Mouse (Mus musculus) MEL (cell line): Measurements from ENCODE around the gene Slc13a2.

Experiments
- CTCF ChIP-seq, 3 experiments: IDR thresholded peaks in 2 of 3; conservative IDR thresholded peaks in 1 of 3; 2 replicates each; pipeline ENCODE4 v1.5.1; 2011 to 2012; ENCODE audit warnings: low read length in 3 of 3, low read depth in 2 of 3, mild to moderate bottlenecking in 2 of 3, improper control_type of control experiment in 1 of 3, inconsistent platforms in 1 of 3, mixed read lengths in 1 of 3, moderate library complexity in 1 of 3; ENCODE audit not compliant: control insufficient read depth in 1 of 3, insufficient read depth in 1 of 3, poor library complexity in 1 of 3, severe bottlenecking in 1 of 3
- JUND ChIP-seq: IDR thresholded peaks from 2 replicates; pipeline ENCODE4 v1.6.1; 2011; ENCODE audit warnings: low read depth, mild to moderate bottlenecking, improper control_type of control experiment, low read length
- KAT2A ChIP-seq: conservative IDR thresholded peaks from 2 replicates; pipeline ENCODE4 v1.6.1; 2012; ENCODE audit warnings: low read depth, low read length, improper control_type of control experiment, inconsistent platforms
- NELFE ChIP-seq: IDR thresholded peaks from 2 replicates; pipeline ENCODE4 v1.6.1; 2011; ENCODE audit warnings: low read depth, low read length, improper control_type of control experiment
- POLR2A ChIP-seq, 2 experiments: IDR thresholded peaks; 2 replicates each; pipeline ENCODE4 v1.6.1; 2011 to 2012; ENCODE audit warnings: low read length in 2 of 2, mild to moderate bottlenecking in 2 of 2, control low read depth in 1 of 2, improper control_type of control experiment in 1 of 2, low read depth in 1 of 2, moderate library complexity in 1 of 2; ENCODE audit not compliant: control insufficient read depth in 1 of 2, insufficient read depth in 1 of 2, poor library complexity in 1 of 2
- TBP ChIP-seq: IDR thresholded peaks from 2 replicates; pipeline ENCODE4 v1.8.0; 2011; ENCODE audit warnings: low read depth, low read length, improper control_type of control experiment
- ZNF384 ChIP-seq: IDR thresholded peaks from 2 replicates; pipeline ENCODE4 v1.6.1; 2012; ENCODE audit warnings: low read depth, mild to moderate bottlenecking, inconsistent platforms, low read length, improper control_type of control experiment

DNA sequence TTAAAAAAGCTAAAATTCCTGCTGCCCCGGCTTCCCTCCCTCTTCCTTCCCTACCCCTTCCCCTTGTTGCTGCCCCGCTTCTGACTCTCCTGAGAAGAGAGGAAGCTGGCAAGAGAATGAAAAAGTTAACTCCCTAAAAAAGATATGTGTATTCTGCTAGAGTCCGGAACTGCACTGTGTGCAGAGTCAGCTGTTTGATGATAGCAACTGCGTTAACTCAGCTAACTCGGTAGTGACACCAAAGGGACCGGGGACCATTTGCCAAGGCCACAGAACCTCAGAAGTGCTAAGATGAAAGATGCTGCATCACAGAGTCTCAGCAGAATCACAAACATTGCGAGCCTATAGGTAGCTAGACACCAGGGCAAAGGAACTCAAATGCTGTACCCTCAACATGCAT is 45.5 kb upstream of the Slc13a2 start:
- TF ChIP-seq TBP: 0 out of 2 replicates have a peak, but pooled peaks have one; percentile 54
- no peak for TF ChIP-seq JUND
- 0 out of 2 replicates have a peak, but pooled peaks have one; percentile 14 for TF ChIP-seq ZNF384
- TF ChIP-seq CTCF (IDR thresholded peaks at IDR 0.05 in 2 of 3, conservative IDR thresholded peaks at IDR 0.05 in 1 of 3; ENCODE audit: control insufficient read depth in 1 of 3, insufficient read depth in 1 of 3, low read depth in 2 of 3, low read length in 3 of 3, poor library complexity in 1 of 3, severe bottlenecking in 1 of 3): no peak
- no peak for TF ChIP-seq NELFE
- no peak for TF ChIP-seq KAT2A
- 0 out of 4 replicates have a peak, but pooled peaks of 1 of the 2 experiments have one; percentile 20 for TF ChIP-seq POLR2A (IDR thresholded peaks at IDR 0.05; ENCODE audit: control insufficient read depth in 1 of 2, insufficient read depth in 1 of 2, low read depth in 1 of 2, low read length in 2 of 2, poor library complexity in 1 of 2)
